Mouse (Mus musculus): ENCODE measurements at regions not wholly inside any gene's neighbourhood (a gene's known extent, or its start where the extent isn't known, plus 50 kb on each side); places are given as distances from the start of the nearest gene placed in this dataset.

GRCm38 (mm10) chr10:67439042-67439635 lies 96.1 kb upstream of the Egr2 start:
- no peak for DNase-seq (ENCODE audit: low spot score)

GRCm38 (mm10) chr10:67439844-67440243 lies 95.4 kb upstream of the Egr2 start:
- DNase-seq (ENCODE audit: low spot score) = no peak

GRCm38 (mm10) chr10:67441243-67441642 lies 94.0 kb upstream of the Egr2 start:
- DNase-seq (ENCODE audit: low spot score) = no peak

- DNase-seq (ENCODE audit: low spot score) = no peak
Observed at GRCm38 (mm10) chr10:67448875-67449274, 86.4 kb upstream of the Egr2 start.

GRCm38 (mm10) chr10:67454149-67454548 lies 81.1 kb upstream of the Egr2 start:
- DNase-seq (ENCODE audit: low spot score) = no peak

GRCm38 (mm10) chr10:67458447-67459272 lies 76.6 kb upstream of the Egr2 start:
- DNase-seq (ENCODE audit: low spot score) = no peak

GRCm38 (mm10) chr10:67461321-67461720 lies 74.0 kb upstream of the Egr2 start:
- no peak for DNase-seq (ENCODE audit: low spot score)

GRCm38 (mm10) chr10:67461862-67462261 lies 73.4 kb upstream of the Egr2 start:
- DNase-seq (ENCODE audit: low spot score) = no peak

GRCm38 (mm10) chr10:67468724-67469123 lies 66.6 kb upstream of the Egr2 start:
- no peak for DNase-seq (ENCODE audit: low spot score)

GRCm38 (mm10) chr10:67473016-67473415 lies 62.3 kb upstream of the Egr2 start:
- DNase-seq (ENCODE audit: low spot score) = no peak

GRCm38 (mm10) chr10:67474336-67474735 lies 60.9 kb upstream of the Egr2 start:
- no peak for DNase-seq (ENCODE audit: low spot score)

- DNase-seq (ENCODE audit: low spot score) = no peak
Observed at GRCm38 (mm10) chr10:67482268-67482667, 53.0 kb upstream of the Egr2 start.

GRCm38 (mm10) chr10:67483371-67483770 lies 51.9 kb upstream of the Egr2 start:
- no peak for DNase-seq (ENCODE audit: low spot score)

- no peak for DNase-seq (ENCODE audit: low spot score)
Observed at GRCm38 (mm10) chr10:67484091-67484745, 51.1 kb upstream of the Egr2 start.
